Mouse (Mus musculus): ENCODE measurements around the gene Pqlc2. TPM values are rescaled to one million over a fixed set of nuclear protein-coding genes. Genes with fewer than 3 reads are reported as not detected.

Pqlc2 gene
- polyA plus RNA-seq, 1 experiment = 50.1 TPM

GRCm38 (mm10) chr4:139297566-139297965 lies 12.9 kb downstream of the Pqlc2 start:
- WGBS = 87% methylated on average over 4 of the region's 4 CpGs
- DNase-seq = no peak
- H3K27me3 ChIP-seq (ENCODE audit: control insufficient read depth, insufficient read depth, low read length) = no peaks in the 10 kb centered on the region
- TF ChIP-seq CTCF (IDR thresholded peaks at IDR 0.05; ENCODE audit: borderline replicate concordance, control insufficient read depth, extremely low read depth, insufficient read depth, low read length, poor library complexity) (no peak), POLR2A (IDR thresholded peaks at IDR 0.05; ENCODE audit: control insufficient read depth, extremely low read depth, insufficient read depth, low read length, poor library complexity) (no peak)
- no peak overlapping the region for H3K27ac ChIP-seq (ENCODE audit: control insufficient read depth, insufficient read depth, low read length)
- no peak overlapping the region for H3K4me3 ChIP-seq (ENCODE audit: control insufficient read depth, insufficient read depth, low read length)
- H3K36me3 ChIP-seq (ENCODE audit: control insufficient read depth, insufficient read depth, low read length) = peaks cover 3% of the 10 kb centered on the region; the same call in 1 of the 2 replicates
- no peaks in the 10 kb centered on the region for H3K4me1 ChIP-seq (replicated peaks; ENCODE audit: control insufficient read depth, insufficient read depth, low read length)

DNA sequence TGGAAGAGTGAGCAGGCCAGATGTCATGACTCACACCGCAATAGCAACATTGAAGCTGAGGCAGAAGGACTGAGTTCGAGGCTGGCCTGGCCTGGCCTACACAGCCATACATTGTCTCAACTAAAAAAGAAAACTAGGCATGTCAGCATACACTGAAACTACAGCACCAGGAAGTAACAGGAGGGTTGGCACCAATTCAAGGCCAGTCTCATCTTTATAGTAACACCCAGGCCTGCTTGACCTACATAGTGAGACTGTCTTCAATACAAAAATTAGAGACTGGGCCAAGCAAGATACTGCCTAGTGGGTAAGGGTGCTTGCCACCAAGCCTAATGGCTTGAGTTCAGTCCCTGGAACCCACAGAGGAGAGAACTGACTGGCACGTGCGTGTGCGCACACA lies 18.5 kb downstream of the Pqlc2 start:
- H3K36me3 ChIP-seq (ENCODE audit: control insufficient read depth, insufficient read depth, low read length) = 0 out of 2 replicates have a peak, but pooled peaks cover 10% of the 10 kb centered on the region
- no peak overlapping the region for H3K27ac ChIP-seq (ENCODE audit: control insufficient read depth, insufficient read depth, low read length)
- H3K4me3 ChIP-seq (ENCODE audit: control insufficient read depth, insufficient read depth, low read length) = no peak overlapping the region
- no peaks in the 10 kb centered on the region for H3K27me3 ChIP-seq (ENCODE audit: control insufficient read depth, insufficient read depth, low read length)
- TF ChIP-seq POLR2A (IDR thresholded peaks at IDR 0.05; ENCODE audit: control insufficient read depth, extremely low read depth, insufficient read depth, low read length, poor library complexity) (no peak), CTCF (IDR thresholded peaks at IDR 0.05; ENCODE audit: borderline replicate concordance, control insufficient read depth, extremely low read depth, insufficient read depth, low read length, poor library complexity) (no peak)
- no peak for DNase-seq
- 99% methylated on average over 5 of the region's 5 CpGs for WGBS
- H3K4me1 ChIP-seq (replicated peaks; ENCODE audit: control insufficient read depth, insufficient read depth, low read length) = no peaks in the 10 kb centered on the region

GRCm38 (mm10) chr4:139291099-139291498 lies 19.4 kb downstream of the Pqlc2 start:
- TF ChIP-seq CTCF (IDR thresholded peaks at IDR 0.05; ENCODE audit: borderline replicate concordance, control insufficient read depth, extremely low read depth, insufficient read depth, low read length, poor library complexity) = no peak
- TF ChIP-seq POLR2A (IDR thresholded peaks at IDR 0.05; ENCODE audit: control insufficient read depth, extremely low read depth, insufficient read depth, low read length, poor library complexity) = no peak
- no peak overlapping the region for H3K27ac ChIP-seq (ENCODE audit: control insufficient read depth, insufficient read depth, low read length)
- no peaks in the 10 kb centered on the region for H3K27me3 ChIP-seq (ENCODE audit: control insufficient read depth, insufficient read depth, low read length)
- no peaks in the 10 kb centered on the region for H3K4me1 ChIP-seq (replicated peaks; ENCODE audit: control insufficient read depth, insufficient read depth, low read length)
- 0 out of 2 replicates have a peak, but pooled peaks cover 10% of the 10 kb centered on the region for H3K36me3 ChIP-seq (ENCODE audit: control insufficient read depth, insufficient read depth, low read length)
- WGBS = 78% methylated on average over 16 of the region's 16 CpGs
- DNase-seq = no peak
- H3K4me3 ChIP-seq (ENCODE audit: control insufficient read depth, insufficient read depth, low read length) = no peak overlapping the region

DNA sequence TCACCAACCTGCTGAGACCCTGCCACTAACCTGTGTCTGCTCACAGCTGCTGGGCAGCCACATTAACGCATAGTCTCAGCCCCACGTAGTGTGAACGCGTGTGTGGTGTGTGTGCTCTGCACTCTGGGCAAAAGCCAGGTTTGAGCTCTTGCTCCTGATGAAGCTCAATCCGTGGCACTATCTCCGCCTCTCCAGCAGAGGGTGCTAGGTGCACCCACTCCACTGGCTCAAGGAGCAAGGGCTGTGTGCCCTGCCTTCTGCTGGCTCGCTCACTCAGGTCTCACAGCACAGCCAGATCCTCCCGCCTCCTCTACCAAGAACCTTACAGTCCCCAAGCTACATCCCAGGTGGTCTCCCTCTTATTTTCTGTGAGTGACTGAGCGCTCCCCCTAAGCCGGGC lies 21.5 kb downstream of the Pqlc2 start:
- no peak overlapping the region for H3K27ac ChIP-seq (ENCODE audit: control insufficient read depth, insufficient read depth, low read length)
- no peak overlapping the region for H3K4me3 ChIP-seq (ENCODE audit: control insufficient read depth, insufficient read depth, low read length)
- no peaks in the 10 kb centered on the region for H3K27me3 ChIP-seq (ENCODE audit: control insufficient read depth, insufficient read depth, low read length)
- no peak for TF ChIP-seq POLR2A (IDR thresholded peaks at IDR 0.05; ENCODE audit: control insufficient read depth, extremely low read depth, insufficient read depth, low read length, poor library complexity)
- TF ChIP-seq CTCF (IDR thresholded peaks at IDR 0.05; ENCODE audit: borderline replicate concordance, control insufficient read depth, extremely low read depth, insufficient read depth, low read length, poor library complexity) = peak; percentile 75
- no peaks in the 10 kb centered on the region for H3K4me1 ChIP-seq (replicated peaks; ENCODE audit: control insufficient read depth, insufficient read depth, low read length)
- H3K36me3 ChIP-seq (ENCODE audit: control insufficient read depth, insufficient read depth, low read length) = 0 out of 2 replicates have a peak, but pooled peaks cover 10% of the 10 kb centered on the region
- peak; percentile 23 for DNase-seq
- 89% methylated on average over 10 of the region's 10 CpGs for WGBS

DNA sequence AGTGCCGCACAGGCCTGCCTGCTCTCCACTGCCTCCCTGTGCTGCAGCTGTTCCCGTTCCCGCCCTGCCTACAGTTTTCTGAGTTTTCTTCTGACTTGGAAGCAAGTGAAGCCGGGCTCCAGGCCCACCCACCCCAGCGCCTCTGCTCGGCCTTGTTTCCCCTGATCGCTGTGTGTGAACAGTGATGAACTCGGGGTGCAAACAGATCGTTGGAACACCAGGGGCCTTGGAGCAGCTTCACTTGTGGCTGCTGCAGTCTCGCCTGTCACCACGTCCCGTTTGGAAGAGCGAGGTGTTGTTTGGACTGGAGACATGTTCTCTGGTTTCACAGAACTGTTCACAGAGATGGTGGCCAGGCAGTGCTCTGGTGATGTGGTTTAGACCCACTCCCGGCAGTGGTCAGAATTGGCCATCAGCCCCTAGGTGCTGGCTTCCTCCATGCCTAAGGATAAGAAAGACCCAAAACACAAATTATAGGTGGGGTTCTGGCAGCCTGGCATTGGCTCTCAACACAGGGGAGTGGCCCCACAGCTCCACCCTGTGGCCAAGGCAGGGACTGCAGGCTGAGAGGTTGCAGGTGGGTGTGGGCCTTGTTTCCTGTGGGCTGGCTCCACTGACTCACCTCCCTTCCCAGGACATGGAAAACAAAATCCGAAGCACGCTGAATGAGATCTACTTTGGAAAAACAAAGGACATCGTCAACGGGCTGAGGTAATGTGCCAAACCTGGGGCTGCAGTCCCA lies 23.2 kb downstream of the Pqlc2 start:
- TF ChIP-seq CTCF (IDR thresholded peaks at IDR 0.05; ENCODE audit: borderline replicate concordance, control insufficient read depth, extremely low read depth, insufficient read depth, low read length, poor library complexity) = peak; percentile 94
- TF ChIP-seq POLR2A (IDR thresholded peaks at IDR 0.05; ENCODE audit: control insufficient read depth, extremely low read depth, insufficient read depth, low read length, poor library complexity) = no peak
- H3K27me3 ChIP-seq (ENCODE audit: control insufficient read depth, insufficient read depth, low read length) = no peaks in the 10 kb centered on the region
- peaks cover 19% of the 10 kb centered on the region for H3K36me3 ChIP-seq (ENCODE audit: control insufficient read depth, insufficient read depth, low read length)
- DNase-seq = peak; percentile 89
- H3K4me3 ChIP-seq (ENCODE audit: control insufficient read depth, insufficient read depth, low read length) = no peak overlapping the region
- H3K27ac ChIP-seq (ENCODE audit: control insufficient read depth, insufficient read depth, low read length) = no peak overlapping the region
- WGBS = 87% methylated on average over 18 of the region's 18 CpGs
- no peaks in the 10 kb centered on the region for H3K4me1 ChIP-seq (replicated peaks; ENCODE audit: control insufficient read depth, insufficient read depth, low read length)

DNA sequence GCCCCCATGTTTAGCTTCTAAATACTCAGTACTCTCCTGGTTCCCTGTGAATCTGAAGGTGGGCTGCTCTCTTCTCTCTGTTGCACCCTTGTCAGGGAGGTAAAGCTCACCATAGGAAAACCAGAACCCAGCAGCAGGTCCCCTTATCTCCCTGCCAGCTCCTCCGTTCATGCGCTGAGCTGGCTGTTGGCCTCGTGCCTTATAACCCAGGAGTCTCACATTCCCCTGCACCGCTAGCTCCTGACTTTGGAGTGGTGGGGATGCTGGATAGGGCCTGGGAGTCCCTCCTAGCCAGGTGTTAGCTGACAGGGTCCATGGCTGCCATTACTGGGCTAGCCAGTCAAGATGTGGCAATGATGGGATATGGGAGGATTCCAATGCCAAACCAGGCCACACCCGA lies 24.3 kb downstream of the Pqlc2 start:
- Histone ChIP-seq H3K27ac (ENCODE audit: control insufficient read depth, insufficient read depth, low read length) (no peak overlapping the region), H3K4me1 (replicated peaks; ENCODE audit: control insufficient read depth, insufficient read depth, low read length) (no peaks in the 10 kb centered on the region), H3K4me3 (ENCODE audit: control insufficient read depth, insufficient read depth, low read length) (no peak overlapping the region), H3K27me3 (ENCODE audit: control insufficient read depth, insufficient read depth, low read length) (no peaks in the 10 kb centered on the region), H3K36me3 (ENCODE audit: control insufficient read depth, insufficient read depth, low read length) (peaks cover 28% of the 10 kb centered on the region)
- DNase-seq = no peak
- WGBS = 94% methylated on average over 5 of the region's 5 CpGs
- no peak for TF ChIP-seq CTCF (IDR thresholded peaks at IDR 0.05; ENCODE audit: borderline replicate concordance, control insufficient read depth, extremely low read depth, insufficient read depth, low read length, poor library complexity)
- no peak for TF ChIP-seq POLR2A (IDR thresholded peaks at IDR 0.05; ENCODE audit: control insufficient read depth, extremely low read depth, insufficient read depth, low read length, poor library complexity)
